1 mouse cellular context compared by ENCODE assay signal in the genomic region with DNA sequence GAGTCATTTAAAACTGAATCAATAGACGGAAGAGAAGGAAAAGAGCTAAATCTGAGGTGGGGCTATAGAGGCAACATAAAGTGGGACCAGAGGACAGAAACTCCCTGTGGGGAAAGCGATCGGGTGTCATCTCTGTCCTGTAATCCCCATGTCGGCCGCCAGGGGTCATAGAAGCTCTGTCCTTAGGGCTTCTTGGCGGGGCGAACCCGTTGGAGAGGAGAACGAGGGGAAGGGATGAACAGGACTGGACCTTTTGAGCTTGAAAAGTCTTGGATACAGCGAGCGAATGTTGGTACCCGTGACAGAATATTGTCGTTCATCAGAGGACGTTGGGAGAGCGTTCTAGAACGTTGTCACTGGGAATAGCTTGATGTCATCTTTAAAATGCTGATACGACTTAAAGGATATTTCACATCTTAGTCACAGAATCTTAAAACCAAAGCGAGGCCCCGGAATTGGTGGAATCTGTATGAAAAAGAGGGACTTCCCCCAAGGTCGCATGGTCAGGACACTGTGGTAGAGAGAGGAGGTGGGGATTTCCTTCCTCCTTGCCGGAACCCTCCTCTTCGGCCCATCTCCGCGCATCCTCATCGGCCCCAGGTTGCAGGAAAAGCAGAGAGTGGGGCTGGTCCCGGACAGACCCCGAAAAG.
TF ChIP-seq lines count a peak whose summit lies in the region.

No protein-coding gene starts in this region.

TF ChIP-seq in MEL, 35 proteins besides CTCF, POLR2A, EP300 and RAD21:
- TF ChIP-seq SMC3 (IDR thresholded peaks at IDR 0.05; ENCODE audit: low read depth, low read length): peak; percentile 94
- TF ChIP-seq NELFE (IDR thresholded peaks at IDR 0.05; ENCODE audit: low read depth, low read length): no peak
- TF ChIP-seq ZC3H11A (IDR thresholded peaks at IDR 0.05; ENCODE audit: low read depth, low read length): peak; percentile 87
- TF ChIP-seq MXI1 (IDR thresholded peaks at IDR 0.05; ENCODE audit: low read depth, low read length): 0 out of 2 replicates have a peak, but pooled peaks have one; percentile 4
- TF ChIP-seq JUND (IDR thresholded peaks at IDR 0.05; ENCODE audit: low read depth, low read length): no peak
- no peak for TF ChIP-seq CHD1 (IDR thresholded peaks at IDR 0.05; ENCODE audit: low read depth, low read length)
- TF ChIP-seq TBP (IDR thresholded peaks at IDR 0.05; ENCODE audit: low read depth, low read length): no peak
- 0 out of 2 replicates have a peak, but pooled peaks have one; percentile 42 for TF ChIP-seq MYC (IDR thresholded peaks at IDR 0.05; ENCODE audit: low read depth, low read length)
- no peak for TF ChIP-seq POLR2AphosphoS2 (IDR thresholded peaks at IDR 0.05; ENCODE audit: low read length)
- TF ChIP-seq SIN3A (IDR thresholded peaks at IDR 0.05; ENCODE audit: low read length): peak; percentile 73; the same call in 1 of the 2 replicates
- TF ChIP-seq MAZ (IDR thresholded peaks at IDR 0.05; ENCODE audit: low read depth, low read length): peak; percentile 71; the same call in 1 of the 2 replicates
- TF ChIP-seq POLR2AphosphoS5 (IDR thresholded peaks at IDR 0.05; ENCODE audit: borderline replicate concordance, low read depth, low read length): no peak
- TF ChIP-seq MAX (IDR thresholded peaks at IDR 0.05; ENCODE audit: low read length): no peak
- TF ChIP-seq HCFC1 (IDR thresholded peaks at IDR 0.05; ENCODE audit: low read depth, low read length): no peak
